Mouse (Mus musculus) kidney, embryonic 14.5 days (tissue): ENCODE measurements at regions not wholly inside any gene's neighbourhood (a gene's known extent, or its start where the extent isn't known, plus 50 kb on each side); places are given as distances from the start of the nearest gene placed in this dataset.

Experiments used
- ATAC-seq: fragments of 200-750 bp; cut with Nextera tagmentation; 2 replicates; pipeline ENCODE4 v1.8.0; 2017; ENCODE audit warnings: moderate number of reproducible peaks, mild to moderate bottlenecking, moderate TSS enrichment, moderate library complexity; ENCODE audit not compliant: low FRiP score, low TSS enrichment
- H3K27ac ChIP-seq: fragments of 300-500 bp; sonication (generic); 2 replicates; pipeline ENCODE4 v1.5.1; 2014; ENCODE audit warnings: low read depth, mild to moderate bottlenecking, low read length, moderate library complexity, mixed read lengths
- H3K27me3 ChIP-seq: fragments of 300-500 bp; sonication (generic); 2 replicates; pipeline ENCODE4 v1.6.1; 2014; ENCODE audit warnings: mild to moderate bottlenecking, low read length; ENCODE audit not compliant: control insufficient read depth, insufficient read depth
- H3K36me3 ChIP-seq: fragments of 300-500 bp; sonication (generic); 2 replicates; pipeline ENCODE4 v1.6.1; 2014; ENCODE audit warnings: low read length, mixed read lengths; ENCODE audit not compliant: control insufficient read depth, insufficient read depth
- H3K4me1 ChIP-seq: fragments of 300-500 bp; sonication (generic); 2 replicates; pipeline ENCODE4 v1.6.1; 2014; ENCODE audit warnings: low read length, mixed read lengths; ENCODE audit not compliant: control insufficient read depth, insufficient read depth
- H3K4me2 ChIP-seq: fragments of 300-500 bp; sonication (generic); replicated peaks from 2 replicates; pipeline ENCODE4 v1.6.1; 2014; ENCODE audit warnings: low read depth, mild to moderate bottlenecking, low read length
- H3K4me3 ChIP-seq: fragments of 300-500 bp; sonication (generic); 2 replicates; pipeline ENCODE4 v1.5.1; 2014; ENCODE audit warnings: mild to moderate bottlenecking, low read length
- H3K9ac ChIP-seq: fragments of 300-500 bp; sonication (generic); 2 replicates; pipeline ENCODE4 v1.6.1; 2014; ENCODE audit warnings: low read depth, mild to moderate bottlenecking, low read length, moderate library complexity
- H3K9me3 ChIP-seq: fragments of 300-500 bp; sonication (generic); 2 replicates; pipeline ENCODE4 v1.6.1; 2016; ENCODE audit warnings: low read length; ENCODE audit not compliant: control insufficient read depth
- WGBS: fragments of 180-500 bp; shearing (Covaris S2); extraction: QIAGEN DNeasy Blood & Tissue Kit; methylation state at CpG from one replicate; pipeline ENCODE4 v1.1.7; 2014; 5-methylcytosine and 5-hydroxymethylcytosine counted together

DNA sequence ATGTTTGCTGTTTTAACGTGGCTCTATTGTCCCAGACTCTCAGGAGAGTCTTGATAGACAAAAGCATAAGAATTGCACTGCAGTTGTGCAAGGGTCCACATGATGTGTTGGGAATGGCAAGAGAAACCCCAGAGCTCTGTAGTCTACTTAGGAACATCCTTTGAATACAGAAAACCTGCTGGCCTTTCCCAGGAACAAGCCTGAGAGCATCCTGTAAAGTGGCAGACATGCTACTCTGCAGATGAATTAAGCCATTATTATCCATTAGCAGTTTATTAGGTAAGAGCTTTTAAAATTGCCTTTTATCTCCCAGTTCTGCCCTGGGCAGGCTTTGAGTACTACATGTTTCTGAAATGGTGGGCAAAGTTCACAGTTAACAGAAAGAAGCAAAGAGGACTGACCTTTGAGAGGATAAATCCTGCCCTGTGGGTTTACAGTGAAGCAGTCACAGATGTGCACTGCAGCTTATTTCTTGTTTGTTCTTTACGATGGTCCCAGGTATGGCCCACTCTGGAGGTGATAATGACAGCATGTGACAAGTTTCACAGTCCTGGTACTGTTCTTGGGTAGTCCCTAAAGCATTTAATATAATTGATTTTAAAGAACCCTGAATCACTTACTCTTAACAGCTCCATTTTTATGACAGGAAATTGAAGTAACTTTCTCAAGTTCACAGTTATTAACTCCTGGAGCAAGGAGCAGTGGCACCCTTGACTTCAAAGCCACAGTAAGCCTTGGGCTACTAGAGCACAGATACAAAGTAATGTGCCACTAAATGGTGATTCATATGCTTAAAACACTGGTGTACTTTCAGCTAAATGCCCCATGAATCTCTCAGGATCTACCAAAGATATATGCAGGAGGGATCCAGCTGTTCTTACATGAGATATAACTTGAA, 386.6 kb upstream of the Slc5a7 start:
- Histone ChIP-seq H3K9ac (no peak overlapping the region), H3K4me1 (no peaks in the 10 kb centered on the region), H3K27me3 (no peaks in the 10 kb centered on the region), H3K4me3 (no peak overlapping the region), H3K36me3 (no peaks in the 10 kb centered on the region), H3K4me2 (no peak overlapping the region), H3K27ac (no peak overlapping the region), H3K9me3 (no peaks in the 10 kb centered on the region)
- 71% methylated on average over 2 of the region's 2 CpGs for WGBS
- ATAC-seq, result no peak

DNA sequence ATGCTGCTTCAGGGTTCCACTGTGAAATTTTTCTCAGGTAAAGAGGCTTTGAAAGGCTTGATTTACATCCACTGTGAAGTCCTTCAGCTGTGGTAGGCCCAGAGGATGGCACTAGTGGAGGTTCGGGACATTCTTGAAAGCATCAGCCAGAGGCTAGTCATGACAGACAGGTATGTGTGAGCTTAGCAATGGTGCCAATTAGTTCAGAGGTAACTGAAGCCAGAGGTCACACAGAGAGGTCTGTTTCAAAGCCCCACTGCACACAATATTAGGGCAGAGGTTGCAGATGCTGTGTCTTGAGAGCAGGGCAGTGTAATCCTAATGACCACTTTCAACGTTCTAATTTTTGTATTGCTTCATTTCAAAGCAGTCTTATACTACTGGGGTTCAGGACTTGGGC, 379.3 kb upstream of the Slc5a7 start:
- Histone ChIP-seq H3K27me3 (no peaks in the 10 kb centered on the region), H3K9me3 (no peaks in the 10 kb centered on the region), H3K36me3 (no peaks in the 10 kb centered on the region), H3K4me1 (no peaks in the 10 kb centered on the region), H3K9ac (no peak overlapping the region), H3K4me3 (no peak overlapping the region), H3K27ac (no peak overlapping the region), H3K4me2 (no peak overlapping the region)
- 61% methylated on average over 2 of the region's 2 CpGs for WGBS
- no peak for ATAC-seq

DNA sequence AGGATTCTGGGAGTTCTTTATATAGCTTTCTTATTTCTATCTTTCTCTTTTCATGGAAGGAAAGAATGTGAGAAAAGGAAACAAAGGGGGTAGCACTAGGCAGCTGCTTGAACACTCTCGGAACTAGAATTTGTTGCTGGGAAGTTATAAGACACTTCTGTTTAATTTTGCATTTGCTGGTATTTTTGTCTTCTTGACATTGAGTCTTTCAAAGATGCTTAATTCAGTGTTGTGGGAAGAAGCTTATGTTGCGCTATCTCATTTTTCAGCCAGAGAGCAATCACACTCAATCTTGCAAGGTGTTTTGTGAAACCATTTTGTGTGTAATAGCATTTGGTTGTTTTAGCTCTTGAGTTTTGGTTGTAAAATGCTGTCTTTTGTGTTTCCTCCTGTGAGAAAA, 370.7 kb upstream of the Slc5a7 start:
- no peaks in the 10 kb centered on the region for H3K4me1 ChIP-seq
- H3K27ac ChIP-seq, result no peak overlapping the region
- no peak overlapping the region for H3K9ac ChIP-seq
- H3K27me3 ChIP-seq, result no peaks in the 10 kb centered on the region
- no peak for ATAC-seq
- 87% methylated on average over 2 of the region's 2 CpGs for WGBS
- no peak overlapping the region for H3K4me3 ChIP-seq
- H3K4me2 ChIP-seq, result no peak overlapping the region
- H3K36me3 ChIP-seq, result no peaks in the 10 kb centered on the region
- no peaks in the 10 kb centered on the region for H3K9me3 ChIP-seq

DNA sequence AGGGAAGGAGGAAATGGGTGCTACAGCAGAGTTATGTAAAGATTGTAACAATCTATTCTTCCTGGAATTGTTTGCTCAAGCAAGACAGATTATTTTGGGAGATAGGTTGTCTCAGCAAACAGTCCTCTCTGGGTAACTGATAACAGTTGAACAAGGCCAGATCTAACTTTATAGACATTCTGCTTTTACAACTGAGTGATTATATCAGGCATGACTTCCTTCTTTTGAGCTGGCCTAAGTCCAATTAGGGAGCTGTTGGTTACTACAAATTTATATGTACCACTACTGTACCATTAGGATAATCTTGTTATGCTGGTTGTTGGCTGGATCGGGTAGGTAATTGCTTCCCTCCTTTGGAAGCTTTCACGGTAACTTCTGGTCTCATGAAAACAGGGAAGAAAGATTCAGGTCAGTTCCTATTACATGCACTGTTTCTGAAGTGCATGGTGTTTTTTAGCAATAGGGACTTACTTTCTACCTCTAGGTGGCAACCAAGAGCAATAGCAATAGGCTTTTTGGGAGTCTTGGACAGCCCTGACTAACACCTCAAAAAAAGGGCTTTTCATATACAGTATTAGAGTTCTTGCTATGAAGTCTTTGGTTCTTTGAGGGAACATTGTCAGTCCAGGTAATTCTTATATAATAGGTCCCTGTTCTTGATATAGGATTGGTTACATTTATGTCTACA, 363.9 kb upstream of the Slc5a7 start:
- H3K4me1 ChIP-seq, result no peaks in the 10 kb centered on the region
- no peak overlapping the region for H3K4me3 ChIP-seq
- H3K27ac ChIP-seq, result no peak overlapping the region
- no peaks in the 10 kb centered on the region for H3K36me3 ChIP-seq
- H3K27me3 ChIP-seq, result no peaks in the 10 kb centered on the region
- H3K9me3 ChIP-seq, result no peaks in the 10 kb centered on the region
- no peak for ATAC-seq
- WGBS, result 75% methylated on average over 2 of the region's 2 CpGs
- H3K9ac ChIP-seq, result no peak overlapping the region
- no peak overlapping the region for H3K4me2 ChIP-seq

DNA sequence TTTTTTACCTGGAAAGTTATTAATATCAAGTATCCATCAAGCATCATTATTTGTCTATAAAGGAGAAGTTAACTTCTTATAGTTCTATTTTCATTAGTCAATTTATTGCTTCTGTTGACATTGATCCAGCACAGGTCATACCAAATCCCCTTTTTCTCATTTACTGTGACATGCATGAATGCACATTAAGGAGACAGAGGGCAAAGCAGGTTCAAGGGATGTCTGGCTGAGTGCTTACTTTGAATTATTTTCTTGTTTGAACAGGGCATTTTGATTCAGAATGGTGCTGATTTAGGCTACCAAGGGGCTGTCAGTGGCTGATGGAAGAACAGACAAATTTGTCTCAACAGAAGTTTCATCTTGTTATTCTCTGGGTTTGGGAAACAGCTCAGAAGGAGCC, 357.7 kb upstream of the Slc5a7 start:
- Histone ChIP-seq H3K4me1 (no peaks in the 10 kb centered on the region), H3K27ac (no peak overlapping the region), H3K4me2 (no peak overlapping the region), H3K4me3 (no peak overlapping the region), H3K9me3 (no peaks in the 10 kb centered on the region), H3K36me3 (no peaks in the 10 kb centered on the region), H3K27me3 (no peaks in the 10 kb centered on the region), H3K9ac (no peak overlapping the region)
- ATAC-seq, result peak; percentile 71
